Mouse (Mus musculus): ENCODE data around the gene Rsl24d1. TPM values are rescaled to one million over a fixed set of nuclear protein-coding genes. Genes with fewer than 3 reads are reported as not detected.
A peak's percentile ranks its signal among the peaks of the same experiment; 100 is the strongest.
"Not testable (repeated sequence)": the region's sequence is repeated elsewhere in the genome, so short reads cannot be mapped to it uniquely, and the experiment has no call there.

Rsl24d1 gene
- 10 to 100 TPM; 58.4 to 59.7 TPM for total RNA-seq (2021)

DNA sequence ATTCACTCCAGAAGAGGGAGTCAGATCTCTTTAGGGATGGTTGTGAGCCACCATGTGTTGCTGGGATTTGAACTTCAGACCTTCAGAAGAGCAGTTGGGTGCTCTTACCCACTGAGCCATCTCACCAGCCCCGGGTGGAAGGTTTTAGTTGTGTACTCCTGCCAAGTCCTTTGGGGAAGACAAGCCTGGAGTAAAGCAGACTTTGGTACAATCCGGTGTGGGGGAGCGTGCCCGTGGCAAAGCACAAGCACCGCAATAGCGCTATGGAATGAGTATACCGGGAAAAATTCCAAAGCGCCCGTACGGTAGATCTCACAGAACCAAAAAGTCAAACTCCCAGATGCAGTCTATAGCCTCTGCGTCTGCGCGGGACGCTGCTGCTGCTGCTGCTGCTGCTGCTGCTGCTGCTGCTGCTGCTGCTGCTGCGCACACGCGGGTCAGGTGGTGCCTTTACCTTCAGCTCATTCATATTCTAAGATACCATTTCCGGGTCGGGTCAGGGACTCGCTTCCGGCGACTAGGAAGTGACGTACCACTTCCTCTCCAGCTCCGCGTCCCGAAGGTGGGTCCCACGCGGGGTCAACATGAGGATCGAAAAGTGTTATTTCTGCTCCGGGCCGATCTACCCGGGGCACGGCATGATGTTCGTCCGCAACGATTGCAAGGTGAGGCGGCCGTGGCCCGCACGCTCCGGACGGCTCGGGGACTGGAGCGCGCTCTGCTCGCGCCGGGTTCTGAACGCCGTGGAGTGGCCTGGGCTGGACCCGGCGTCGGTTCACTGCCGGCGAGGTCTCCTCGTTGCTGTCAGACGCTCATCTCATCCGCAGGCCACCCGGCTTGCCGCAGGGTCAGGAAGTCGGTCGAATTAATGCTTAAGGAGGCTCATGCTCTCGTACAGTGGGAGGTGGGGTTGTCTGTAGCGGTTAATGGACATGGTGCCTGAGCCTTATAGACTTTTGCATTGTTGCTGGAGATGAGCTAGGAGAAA lies at the start of gene Rsl24d1:
Gene Rsl24d1 (plus strand): TSS at position 508 of the 988 bp plus-strand sequence.
- DNase-seq (ENCODE audit: extremely low spot score in 1 of 2, low spot score in 2 of 2) = peak; percentile 87 to 90

DNA sequence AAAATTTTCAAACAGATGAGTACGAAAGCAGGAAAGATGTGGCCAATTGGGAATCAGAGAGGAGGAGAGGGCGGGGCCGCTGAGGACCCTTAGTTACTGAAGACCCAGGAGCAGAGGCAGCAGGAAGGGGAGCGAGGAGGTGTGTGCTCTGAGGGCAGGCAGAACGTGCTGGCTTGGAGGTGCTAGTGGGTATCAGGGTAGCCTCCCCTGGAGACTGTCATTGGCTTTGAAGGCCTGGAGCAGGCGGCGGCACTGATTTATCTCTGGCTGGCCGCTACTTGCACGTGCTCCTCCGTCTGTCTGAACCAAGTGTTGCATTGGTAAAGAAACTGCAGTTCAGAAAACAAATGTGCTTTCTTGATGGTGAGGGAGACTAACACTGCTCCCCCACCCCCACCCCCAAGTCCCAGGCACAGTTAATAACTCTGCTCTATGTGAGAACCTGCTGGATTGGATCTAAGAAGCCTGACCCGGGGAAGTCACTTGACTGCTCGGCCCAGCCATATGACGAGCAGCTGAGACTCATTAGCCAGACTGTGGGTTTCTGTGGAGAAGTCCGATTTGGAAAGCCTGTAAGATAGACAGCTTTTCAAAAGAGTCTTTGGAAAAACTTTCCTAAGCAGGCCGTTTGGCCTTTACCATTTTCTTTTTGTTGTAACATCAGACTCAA lies 49.5 kb upstream of the Rsl24d1 start:
- intact Hi-C loops (cut with DNase I) = no loop called here
- DNase-seq (ENCODE audit: extremely low spot score in 1 of 2, low spot score in 2 of 2) = no peak

More for the DNA sequence above, at the start of gene Rsl24d1:
- intact Hi-C loops (cut with DNase I) = no loop called here

DNA sequence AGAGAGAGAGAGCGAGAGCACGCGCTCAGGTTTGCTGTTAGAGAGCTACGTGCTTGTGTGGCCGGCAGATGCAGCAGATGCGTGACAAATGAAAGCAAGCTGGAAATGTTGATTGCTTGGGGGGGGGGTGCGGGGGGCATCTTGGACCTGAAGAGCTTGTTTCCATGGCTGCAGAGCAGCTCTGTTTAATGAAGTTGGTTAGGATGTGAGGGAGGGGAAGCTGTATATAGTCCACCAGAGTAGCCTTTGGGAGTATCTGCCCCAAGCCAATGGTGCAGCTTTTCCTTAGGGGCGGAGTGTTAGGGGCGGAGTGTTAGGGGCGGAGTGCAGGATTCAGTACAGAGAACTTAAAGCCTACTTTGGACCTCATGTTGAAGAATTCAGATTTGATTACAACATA lies 46.1 kb upstream of the Rsl24d1 start:
- intact Hi-C loops (cut with DNase I) = no loop called here

DNA sequence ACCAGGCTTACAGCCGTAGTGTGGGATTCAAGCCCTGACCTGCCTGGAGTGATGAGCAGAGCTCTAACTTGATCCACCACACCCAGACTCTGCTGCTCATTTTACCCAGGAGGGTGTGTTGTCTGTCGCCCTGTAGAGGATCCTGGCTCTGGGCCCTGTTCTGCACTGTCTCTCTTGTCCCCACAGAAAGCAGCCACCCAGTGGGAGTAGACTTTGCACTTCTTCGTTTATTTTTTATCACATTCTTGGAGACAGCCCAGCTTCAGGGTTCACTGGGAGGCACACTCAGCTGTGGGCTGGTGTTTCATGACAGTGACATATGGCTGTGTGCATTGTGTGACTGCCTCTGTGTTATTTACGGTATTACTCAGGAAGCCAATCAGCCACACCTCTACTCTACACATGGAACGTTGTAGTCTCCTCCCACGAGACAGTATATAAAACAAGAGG lies 45.0 kb upstream of the Rsl24d1 start:
- peak in 1 of 2 experiments; percentile 59 for DNase-seq (ENCODE audit: extremely low spot score in 1 of 2, low spot score in 2 of 2)
- intact Hi-C loops (cut with DNase I) = no loop called here

More for the DNA sequence above, 46.1 kb upstream of the Rsl24d1 start:
- DNase-seq (ENCODE audit: extremely low spot score in 1 of 2, low spot score in 2 of 2) = no peak

DNA sequence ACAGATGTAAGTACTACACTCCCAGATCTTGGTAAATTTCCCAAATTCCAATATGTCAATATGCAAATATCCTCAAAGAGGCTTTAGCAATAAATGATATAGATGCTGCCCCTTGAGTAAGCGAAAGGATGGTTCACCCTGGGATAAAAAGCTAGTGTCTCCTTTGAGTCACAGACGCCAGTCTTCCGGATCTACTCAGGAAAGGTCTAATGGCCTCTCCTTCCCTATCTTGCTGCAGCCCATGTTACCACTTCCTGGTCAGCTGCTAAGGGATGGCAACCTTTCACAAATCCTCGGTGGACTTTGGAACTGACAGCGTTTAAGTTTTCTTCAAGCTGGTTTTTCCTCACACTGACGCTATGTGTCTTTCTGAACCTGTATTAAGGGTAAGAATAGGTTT lies 44.5 kb upstream of the Rsl24d1 start:
- intact Hi-C loops (cut with DNase I) = no loop called here
- no peak for DNase-seq (ENCODE audit: extremely low spot score in 1 of 2, low spot score in 2 of 2)

DNA sequence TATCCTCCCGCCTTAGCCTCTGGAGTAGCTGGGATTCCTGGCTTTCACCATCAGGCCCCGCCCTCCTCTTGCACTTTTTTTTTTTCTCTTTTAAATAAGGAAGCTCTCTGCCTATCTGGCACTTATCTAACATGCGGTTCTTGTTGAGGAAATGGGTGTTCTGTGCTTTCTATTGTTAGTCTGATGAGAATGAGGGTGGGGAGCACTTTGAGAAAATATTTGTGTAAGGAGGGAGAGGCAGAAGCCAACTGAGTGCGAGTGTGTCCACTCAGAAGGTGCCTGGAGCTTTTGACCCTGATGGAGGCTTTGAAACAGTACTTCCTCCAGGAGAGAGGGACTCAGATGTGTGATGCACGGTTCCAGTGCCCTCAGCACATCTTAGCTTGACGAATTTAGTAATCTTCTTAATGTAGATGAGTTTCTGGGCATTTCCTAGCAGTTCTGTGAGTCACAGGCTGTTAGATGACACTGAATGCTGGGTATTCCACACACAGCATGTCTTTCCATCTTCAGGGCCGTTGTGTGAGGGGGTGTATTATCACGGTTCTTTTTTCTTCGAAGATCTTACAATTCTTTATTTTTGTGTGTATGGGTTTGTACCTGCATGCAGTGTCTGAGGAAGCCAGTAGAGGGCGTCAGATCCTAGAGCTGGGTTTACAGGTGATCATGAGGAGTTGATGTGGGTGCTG lies 42.1 kb upstream of the Rsl24d1 start:
- no peak for DNase-seq (ENCODE audit: extremely low spot score in 1 of 2, low spot score in 2 of 2)
- intact Hi-C loops (cut with DNase I) = no loop called here

DNA sequence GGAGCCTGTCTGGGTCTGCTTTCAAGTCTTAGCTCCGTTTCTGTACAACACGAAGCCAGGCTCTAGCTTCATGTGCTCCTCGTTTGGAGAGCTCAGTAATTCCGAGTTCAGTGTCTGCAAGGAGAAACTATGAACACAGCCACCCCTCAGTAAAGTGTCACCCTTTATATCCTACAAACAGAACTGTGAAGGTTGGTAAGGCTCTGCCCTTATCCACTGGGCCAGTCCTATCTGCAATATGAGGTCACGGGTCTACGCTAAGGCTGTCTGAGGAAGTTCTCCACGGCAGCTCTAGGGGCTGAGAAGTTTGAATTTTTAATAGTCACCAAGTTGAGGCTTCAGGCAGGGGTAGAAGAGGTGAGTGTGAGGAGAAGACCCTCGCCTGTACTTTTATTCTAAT lies 40.8 kb upstream of the Rsl24d1 start:
- DNase-seq (ENCODE audit: extremely low spot score in 1 of 2, low spot score in 2 of 2) = no peak
- intact Hi-C loops (cut with DNase I) = no loop called here

DNA sequence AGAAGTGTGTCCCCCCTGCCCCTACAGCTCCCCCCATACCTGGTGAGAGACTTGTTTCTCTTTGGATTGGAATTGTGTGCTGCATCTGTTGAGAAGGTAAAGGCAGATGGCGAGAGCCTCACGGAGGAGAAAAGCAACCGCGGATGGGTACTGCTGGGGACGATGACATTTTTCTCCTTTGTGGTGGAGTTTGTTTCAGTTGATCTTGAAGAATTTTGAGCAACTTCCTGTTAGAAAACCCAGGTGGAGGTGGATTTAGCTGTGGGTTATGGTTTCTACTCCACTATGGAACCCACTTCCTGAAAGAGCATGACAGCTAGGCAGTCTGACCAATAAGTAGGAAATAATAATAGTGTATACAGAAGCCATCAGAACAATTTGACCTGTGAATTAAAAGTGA lies 40.1 kb upstream of the Rsl24d1 start:
- intact Hi-C loops (cut with DNase I) = no loop called here
- DNase-seq (ENCODE audit: extremely low spot score in 1 of 2, low spot score in 2 of 2) = no peak

DNA sequence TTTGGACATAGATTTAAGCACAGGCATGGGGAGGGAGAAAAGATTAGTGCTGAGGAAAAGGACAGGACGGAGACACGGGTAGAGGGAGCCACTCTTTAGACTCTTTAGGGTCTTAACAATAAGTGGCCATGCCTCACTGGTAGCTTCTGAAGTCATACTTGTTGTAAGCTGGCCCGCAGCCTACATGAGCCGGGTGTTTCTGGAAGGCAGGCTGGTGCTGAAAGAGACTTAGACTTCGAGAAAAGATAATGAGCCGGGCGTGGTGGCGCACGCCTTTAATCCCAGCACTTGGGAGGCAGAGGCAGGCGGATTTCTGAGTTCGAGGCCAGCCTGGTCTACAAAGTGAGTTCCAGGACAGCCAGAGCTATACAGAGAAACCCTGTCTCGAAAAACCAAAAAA lies 33.9 kb upstream of the Rsl24d1 start:
- DNase-seq (ENCODE audit: extremely low spot score in 1 of 2, low spot score in 2 of 2); intact Hi-C loops (cut with DNase I): not testable (repeated sequence)

DNA sequence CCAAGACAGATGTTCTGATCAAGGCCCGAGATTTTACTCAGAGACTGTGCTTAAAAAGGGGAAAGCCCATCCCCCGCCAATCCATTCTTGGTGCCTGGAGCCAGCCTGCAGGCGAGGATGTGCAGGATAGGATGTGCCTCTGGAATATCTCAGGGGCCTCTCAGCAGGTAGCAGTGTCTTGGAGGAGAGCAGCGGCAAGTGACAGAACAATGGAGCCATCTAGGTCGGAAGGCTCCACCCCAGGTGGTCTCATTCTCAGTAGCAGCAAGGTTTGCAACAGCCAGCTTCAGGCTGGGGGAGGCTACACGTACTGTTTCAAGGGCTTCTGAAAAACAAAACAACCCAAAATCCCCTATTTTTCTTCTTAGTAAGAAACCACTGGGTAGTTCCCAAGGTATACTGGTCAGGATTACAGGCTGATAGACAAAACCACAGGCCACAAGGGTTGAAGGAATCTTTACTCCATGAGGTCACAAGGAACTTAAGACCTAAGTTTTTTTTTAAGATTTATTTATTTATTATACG lies 33.4 kb upstream of the Rsl24d1 start:
- peak in 1 of 2 experiments; percentile 36 for DNase-seq (ENCODE audit: extremely low spot score in 1 of 2, low spot score in 2 of 2)
- intact Hi-C loops (cut with DNase I) = no loop called here

DNA sequence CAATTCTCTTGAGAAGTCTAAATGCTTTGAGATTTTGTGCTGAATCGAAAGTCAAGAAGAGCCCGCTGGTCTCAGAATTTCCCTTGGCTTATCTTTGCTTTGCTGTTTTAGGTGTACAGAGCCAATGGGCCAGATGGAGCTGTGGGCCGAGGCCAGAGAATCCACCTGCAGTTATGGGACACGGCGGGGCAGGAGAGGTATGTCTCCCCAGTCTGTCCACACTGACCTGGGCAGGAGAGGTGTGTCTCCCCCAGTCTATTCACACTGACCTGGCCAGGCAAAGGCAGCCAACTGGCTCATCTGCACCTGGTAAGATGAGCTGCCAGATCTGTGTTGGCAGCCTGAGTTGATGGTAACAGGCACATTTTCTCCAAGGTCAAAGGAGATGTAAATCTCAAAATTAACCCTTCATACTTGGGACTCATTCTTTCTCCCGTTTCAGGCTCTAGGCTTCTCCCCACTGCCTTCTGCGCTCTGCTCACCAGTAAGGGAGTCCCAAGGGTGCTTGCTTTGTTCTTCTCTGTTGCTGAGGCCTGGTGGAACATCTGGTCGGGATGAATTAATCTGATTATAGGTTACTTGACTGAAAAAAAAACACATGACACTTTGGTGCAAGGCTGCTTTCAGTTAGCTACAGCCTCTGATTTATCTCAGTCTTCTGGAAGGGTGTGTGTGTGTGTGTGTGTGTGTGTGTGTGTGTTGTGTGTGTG lies 30.8 kb upstream of the Rsl24d1 start:
- intact Hi-C loops (cut with DNase I) = no loop called here
- no peak for DNase-seq (ENCODE audit: extremely low spot score in 1 of 2, low spot score in 2 of 2)

DNA sequence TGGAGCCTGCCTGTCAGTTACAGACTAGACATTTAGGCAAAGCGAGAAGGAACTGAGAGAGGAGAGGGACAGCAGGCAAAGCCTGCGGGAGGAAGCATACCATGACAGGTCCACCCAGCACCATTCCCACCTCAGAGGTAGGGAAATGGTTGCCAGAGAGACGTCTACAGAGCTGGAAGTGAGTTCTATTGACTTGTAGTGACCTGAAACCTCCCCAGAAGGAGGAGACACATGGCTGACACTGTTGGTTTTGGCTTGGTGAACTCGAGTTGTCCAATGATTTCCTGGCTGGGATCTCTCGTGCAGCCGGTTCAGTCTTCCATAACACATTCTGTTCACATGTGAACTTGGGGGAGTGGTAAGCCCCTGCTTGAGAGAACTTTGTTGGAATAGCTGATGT lies 29.3 kb upstream of the Rsl24d1 start:
- DNase-seq (ENCODE audit: extremely low spot score in 1 of 2, low spot score in 2 of 2) = no peak
- intact Hi-C loops (cut with DNase I) = no loop called here

DNA sequence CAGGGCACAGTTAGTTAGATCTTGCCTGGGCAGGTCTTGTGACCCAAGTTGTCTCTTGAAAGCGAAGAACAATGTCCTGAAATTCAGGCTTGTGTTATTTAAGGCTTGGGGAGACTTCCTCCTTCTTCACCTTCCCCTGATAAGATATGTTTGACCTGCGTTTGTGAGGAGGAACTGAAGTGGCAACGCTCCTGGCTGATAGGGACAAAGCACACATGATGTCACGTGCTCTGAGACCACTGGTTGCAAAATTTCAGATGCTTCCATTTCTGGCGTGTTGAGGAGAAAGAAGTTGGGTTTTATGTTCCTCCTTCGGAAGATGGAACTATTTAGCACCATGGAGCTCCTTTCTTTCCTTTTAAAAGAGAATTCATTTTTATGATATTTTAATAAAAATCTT lies 27.4 kb upstream of the Rsl24d1 start:
- DNase-seq (ENCODE audit: extremely low spot score in 1 of 2, low spot score in 2 of 2) = no peak
- intact Hi-C loops (cut with DNase I) = no loop called here

DNA sequence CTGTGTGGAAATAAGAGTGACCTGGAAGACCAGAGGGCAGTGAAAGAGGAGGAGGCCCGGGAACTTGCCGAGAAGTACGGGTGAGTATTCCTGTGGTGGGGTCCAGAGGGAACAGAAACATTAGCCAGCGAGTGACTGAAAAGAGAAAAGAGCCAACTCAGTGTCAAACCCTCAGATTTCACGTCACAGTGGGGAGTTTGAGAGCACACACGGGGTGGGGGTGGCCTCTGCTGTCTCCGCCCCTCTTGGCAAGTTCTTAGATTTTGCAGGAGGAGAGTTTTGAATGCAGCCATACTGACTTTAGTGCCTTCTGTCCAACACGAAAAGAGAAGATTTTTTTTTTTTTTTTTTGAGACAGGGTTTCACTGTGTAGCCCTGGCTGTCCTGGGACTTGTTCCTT lies 26.1 kb upstream of the Rsl24d1 start:
- intact Hi-C loops (cut with DNase I) = no loop called here
- peak in 1 of 2 experiments; percentile 37 for DNase-seq (ENCODE audit: extremely low spot score in 1 of 2, low spot score in 2 of 2)

DNA sequence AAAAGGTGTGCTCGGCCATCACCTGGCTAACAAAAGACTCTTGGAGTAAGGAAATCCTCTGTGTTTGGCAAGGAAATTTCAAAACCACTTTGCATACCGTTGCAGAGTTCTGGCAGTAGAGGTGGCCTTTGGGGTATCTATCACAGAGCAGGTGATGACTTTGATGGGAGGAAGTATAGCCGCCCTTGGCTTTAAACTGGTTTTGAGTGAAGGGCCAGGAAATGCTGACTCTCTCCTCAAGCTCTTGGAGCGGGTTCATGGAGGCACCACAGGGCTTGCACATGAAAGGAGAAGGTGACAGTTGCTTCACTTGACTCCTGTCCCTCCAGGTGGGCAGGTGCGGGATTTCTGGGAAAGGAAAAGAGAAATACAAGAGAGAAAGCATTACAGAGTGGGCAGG lies 25.6 kb upstream of the Rsl24d1 start:
- intact Hi-C loops (cut with DNase I) = no loop called here
- DNase-seq (ENCODE audit: extremely low spot score in 1 of 2, low spot score in 2 of 2) = no peak

DNA sequence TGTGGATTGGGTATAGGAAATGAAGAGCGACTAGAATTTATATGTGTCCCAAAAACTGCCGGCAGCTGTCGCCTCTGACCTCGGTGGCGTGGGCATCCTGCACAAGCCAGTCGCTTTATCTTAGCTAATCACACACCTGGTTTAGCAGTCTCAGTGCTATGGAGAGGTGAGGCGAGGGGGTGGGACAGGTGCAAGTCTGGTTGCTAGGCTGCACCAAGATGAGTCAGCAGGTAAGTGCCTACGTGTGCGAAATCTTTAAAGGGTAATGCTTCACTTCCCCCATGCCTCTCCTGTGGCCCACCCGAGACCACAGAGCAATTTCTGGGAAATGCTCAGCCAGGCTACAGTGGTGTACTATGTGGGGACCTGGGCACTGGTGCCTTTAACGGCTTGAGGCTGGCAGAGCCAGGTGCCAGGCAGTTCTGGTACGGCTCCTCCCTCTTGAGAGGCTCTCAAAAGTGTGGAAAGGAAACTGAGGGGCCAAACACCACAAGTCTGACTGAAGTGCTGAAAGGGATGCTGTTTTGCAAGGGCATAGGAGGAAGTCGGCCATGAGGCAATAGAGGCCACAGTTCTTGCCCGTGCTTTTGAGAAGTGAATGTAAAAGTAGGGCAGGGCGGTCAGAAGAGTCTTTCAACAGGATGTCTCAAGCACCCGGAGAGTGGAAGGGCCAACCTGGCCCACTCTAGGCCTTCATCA lies 23.9 kb upstream of the Rsl24d1 start:
- intact Hi-C loops (cut with DNase I) = no loop called here

DNA sequence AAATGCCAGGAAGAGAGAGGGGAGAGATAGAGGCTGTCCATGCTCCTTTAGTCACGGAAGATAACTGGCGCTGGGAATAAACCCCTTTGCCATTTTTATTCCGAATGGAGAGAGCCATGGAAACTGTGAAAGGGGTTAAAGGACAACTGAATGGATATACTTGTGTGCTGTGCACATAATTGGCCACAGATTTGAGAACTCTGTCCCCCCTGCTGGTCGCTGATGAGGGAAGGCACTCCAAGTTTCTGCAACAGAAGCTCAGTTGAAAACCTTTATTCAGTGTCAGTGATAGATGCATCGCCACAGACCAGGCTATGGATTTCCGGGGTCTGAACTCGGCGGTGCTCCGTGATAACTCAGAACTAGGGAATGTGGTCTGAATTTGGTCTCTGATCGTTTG lies 23.1 kb upstream of the Rsl24d1 start:
- no peak for DNase-seq (ENCODE audit: extremely low spot score in 1 of 2, low spot score in 2 of 2)
- intact Hi-C loops (cut with DNase I) = no loop called here

More for the DNA sequence above, 23.9 kb upstream of the Rsl24d1 start:
- no peak for DNase-seq (ENCODE audit: extremely low spot score in 1 of 2, low spot score in 2 of 2)

DNA sequence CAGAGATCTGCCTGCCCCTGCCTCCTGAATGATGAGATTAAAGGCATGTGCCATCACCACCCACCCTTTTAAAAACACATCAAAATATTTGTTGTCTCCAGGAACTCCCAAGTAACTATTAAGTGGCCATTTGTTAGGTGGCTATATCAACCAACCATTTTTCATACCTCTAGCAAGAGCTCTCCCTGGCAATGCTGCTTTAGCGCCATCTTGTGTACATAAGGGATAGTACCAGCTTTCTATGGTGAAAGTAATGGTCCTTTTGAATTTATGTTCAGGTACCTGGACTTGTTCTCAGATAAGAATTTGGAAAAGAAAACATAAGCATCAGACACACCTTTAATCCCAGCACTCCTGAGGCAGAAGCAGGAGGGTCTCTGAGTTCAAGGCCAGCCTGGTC lies 21.5 kb upstream of the Rsl24d1 start:
- intact Hi-C loops (cut with DNase I) = loop anchor here (1.0 kb wide), 1 partner anchor 47 kb away; the partner anchor contains the start of gene Rab27a
- DNase-seq (ENCODE audit: extremely low spot score in 1 of 2, low spot score in 2 of 2) = peak in 1 of 2 experiments; percentile 42

All from left cerebral cortex, postnatal 10 days (tissue).